Mouse (Mus musculus) E14TG2a.4 (cell line): ENCODE data around the gene Antxrl.

ENCODE experiments used
- CTCF ChIP-seq: conservative IDR thresholded peaks from 2 replicates; pipeline ENCODE4 v1.5.1; 2014; ENCODE audit warnings: low read length
- NANOG ChIP-seq: IDR thresholded peaks from 2 replicates; pipeline ENCODE4 v1.6.1; 2014; ENCODE audit warnings: borderline replicate concordance, low read length, mixed read lengths
- POU5F1 ChIP-seq: IDR thresholded peaks from 2 replicates; pipeline ENCODE4 v1.6.1; 2014; ENCODE audit warnings: low read length, borderline replicate concordance

- TF ChIP-seq CTCF (no peak), POU5F1 (no peak), NANOG (no peak)
Measured at GRCm38 (mm10) chr14:34107594-34107993, 55.1 kb downstream of the Antxrl start.
